Mouse (Mus musculus): ENCODE results near the gene Dchs2. TPM values are rescaled to one million over a fixed set of nuclear protein-coding genes. Genes with fewer than 3 reads are reported as not detected.

The Dchs2 gene
- total RNA-seq, 2 experiments from 2014 or later = 0.54 to 0.75 TPM

- intact Hi-C loops (cut with DNase I) = no loop called here
- DNase-seq = no peak
Observed at GRCm38 (mm10) chr3:83148055-83148447, 20.3 kb downstream of the Dchs2 start.

- no peak for DNase-seq
- intact Hi-C loops (cut with DNase I) = no loop called here
Observed at GRCm38 (mm10) chr3:83148508-83148907, 20.8 kb downstream of the Dchs2 start.

- DNase-seq = peak in 1 of 2 experiments; percentile 5
- intact Hi-C loops (cut with DNase I) = no loop called here
Observed at GRCm38 (mm10) chr3:83155600-83155999, 27.9 kb downstream of the Dchs2 start.

GRCm38 (mm10) chr3:83156165-83156564 is 28.4 kb downstream of the Dchs2 start:
- DNase-seq = no peak
- intact Hi-C loops (cut with DNase I) = no loop called here

GRCm38 (mm10) chr3:83161542-83162231 is 33.9 kb downstream of the Dchs2 start:
- DNase-seq = no peak
- intact Hi-C loops (cut with DNase I) = no loop called here

GRCm38 (mm10) chr3:83163676-83164075 is 35.9 kb downstream of the Dchs2 start:
- DNase-seq = no peak
- intact Hi-C loops (cut with DNase I) = no loop called here

GRCm38 (mm10) chr3:83185527-83185926 is 57.8 kb downstream of the Dchs2 start:
- intact Hi-C loops (cut with DNase I) = no loop called here
- DNase-seq = no peak

- intact Hi-C loops (cut with DNase I) = no loop called here
- no peak for DNase-seq
Observed at GRCm38 (mm10) chr3:83191271-83191670, 63.5 kb downstream of the Dchs2 start.

- intact Hi-C loops (cut with DNase I) = no loop called here
- no peak for DNase-seq
Observed at GRCm38 (mm10) chr3:83192401-83192800, 64.7 kb downstream of the Dchs2 start.

GRCm38 (mm10) chr3:83194911-83195310 is 67.2 kb downstream of the Dchs2 start:
- DNase-seq = no peak

GRCm38 (mm10) chr3:83201286-83201980 is 73.7 kb downstream of the Dchs2 start:
- intact Hi-C loops (cut with DNase I) = no loop called here
- DNase-seq = no peak

More at GRCm38 (mm10) chr3:83194911-83195310, 67.2 kb downstream of the Dchs2 start:
- intact Hi-C loops (cut with DNase I) = no loop called here

- intact Hi-C loops (cut with DNase I) = no loop called here
Observed at GRCm38 (mm10) chr3:83205073-83205668, 77.4 kb downstream of the Dchs2 start.

GRCm38 (mm10) chr3:83209646-83210045 is 81.9 kb downstream of the Dchs2 start:
- intact Hi-C loops (cut with DNase I) = no loop called here
- peak in 1 of 2 experiments; percentile 20 for DNase-seq

More at GRCm38 (mm10) chr3:83205073-83205668, 77.4 kb downstream of the Dchs2 start:
- no peak for DNase-seq

GRCm38 (mm10) chr3:83210210-83210609 is 82.5 kb downstream of the Dchs2 start:
- intact Hi-C loops (cut with DNase I) = no loop called here

GRCm38 (mm10) chr3:83211939-83212338 is 84.2 kb downstream of the Dchs2 start:
- intact Hi-C loops (cut with DNase I) = no loop called here
- DNase-seq = no peak

More at GRCm38 (mm10) chr3:83210210-83210609, 82.5 kb downstream of the Dchs2 start:
- peak in 1 of 2 experiments; percentile 11 for DNase-seq

- no peak for DNase-seq
- intact Hi-C loops (cut with DNase I) = no loop called here
Observed at GRCm38 (mm10) chr3:83212578-83212977, 84.8 kb downstream of the Dchs2 start.

- DNase-seq = no peak
- intact Hi-C loops (cut with DNase I) = no loop called here
Observed at GRCm38 (mm10) chr3:83218059-83218458, 90.3 kb downstream of the Dchs2 start.

- DNase-seq = no peak
- intact Hi-C loops (cut with DNase I) = no loop called here
Observed at GRCm38 (mm10) chr3:83220101-83220500, 92.4 kb downstream of the Dchs2 start.

GRCm38 (mm10) chr3:83222125-83222524 is 94.4 kb downstream of the Dchs2 start:
- DNase-seq = no peak
- intact Hi-C loops (cut with DNase I) = loop anchor here (2.0 kb wide), 1 partner anchor 111 kb away; no protein-coding TSS in a partner anchor

GRCm38 (mm10) chr3:83228383-83228782 is 100.6 kb downstream of the Dchs2 start:
- DNase-seq = no peak
- intact Hi-C loops (cut with DNase I) = no loop called here

GRCm38 (mm10) chr3:83230326-83230725 is 102.6 kb downstream of the Dchs2 start:
- no peak for DNase-seq
- intact Hi-C loops (cut with DNase I) = no loop called here

Measured in heart, postnatal 36 days (tissue).